Mouse (Mus musculus) embryonic facial prominence, embryonic 13.5 days (tissue): ENCODE results near the gene Plbd1. TPM values are rescaled to one million over a fixed set of nuclear protein-coding genes. Genes with fewer than 3 reads are reported as not detected.
A peak's percentile ranks its signal among the peaks of the same experiment; 100 is the strongest.

Experiments used
- ATAC-seq: fragments of 200-750 bp; cut with Nextera tagmentation; 2 replicates; pipeline ENCODE4 v1.8.0; 2017; ENCODE audit warnings: low read depth; ENCODE audit not compliant: insufficient number of reproducible peaks, insufficient read depth, low FRiP score, low TSS enrichment
- H3K27ac ChIP-seq: fragments of 300-500 bp; sonication (generic); 2 replicates; pipeline ENCODE4 v1.5.1; 2015; ENCODE audit warnings: moderate library complexity, mild to moderate bottlenecking, inconsistent platforms
- H3K27me3 ChIP-seq: fragments of 300-500 bp; sonication (generic); 2 replicates; pipeline ENCODE4 v1.6.1; 2015; ENCODE audit warnings: mild to moderate bottlenecking, inconsistent platforms
- H3K36me3 ChIP-seq: fragments of 300-500 bp; sonication (generic); 2 replicates; pipeline ENCODE4 v1.6.1; 2015; ENCODE audit warnings: mild to moderate bottlenecking, inconsistent platforms
- H3K4me1 ChIP-seq: fragments of 300-500 bp; sonication (generic); 2 replicates; pipeline ENCODE4 v1.6.1; 2015; ENCODE audit warnings: inconsistent platforms
- H3K4me2 ChIP-seq: fragments of 300-500 bp; sonication (generic); 2 replicates; pipeline ENCODE4 v1.6.1; 2015; ENCODE audit warnings: moderate library complexity, mild to moderate bottlenecking, inconsistent platforms
- H3K4me3 ChIP-seq: fragments of 300-500 bp; sonication (generic); 2 replicates; pipeline ENCODE4 v1.5.1; 2015; ENCODE audit warnings: mild to moderate bottlenecking, inconsistent platforms
- H3K9ac ChIP-seq: fragments of 300-500 bp; sonication (generic); 2 replicates; pipeline ENCODE4 v1.6.1; 2015; ENCODE audit warnings: mild to moderate bottlenecking, inconsistent platforms
- H3K9me3 ChIP-seq: fragments of 300-500 bp; sonication (generic); 2 replicates; pipeline ENCODE4 v1.6.1; 2016; ENCODE audit warnings: inconsistent platforms
- WGBS: fragments of 180-500 bp; shearing (Covaris S2); methylation state at CpG from one replicate; pipeline ENCODE4 v1.1.7; 2015; ENCODE audit warnings: mixed read lengths; 5-methylcytosine and 5-hydroxymethylcytosine counted together
- polyA plus RNA-seq: library from polyadenylated mRNA; unstranded; fragments of >200 nt; fragmentation: Nextera tagmentation; extraction: Ambion mirVana; gene quantifications from 2 replicates; pipeline ENCODE4 v1.2.1, GENCODE M21; 2015

Plbd1 gene
- polyA plus RNA-seq, 1 experiment from 2014 or later: 9.9 TPM

DNA sequence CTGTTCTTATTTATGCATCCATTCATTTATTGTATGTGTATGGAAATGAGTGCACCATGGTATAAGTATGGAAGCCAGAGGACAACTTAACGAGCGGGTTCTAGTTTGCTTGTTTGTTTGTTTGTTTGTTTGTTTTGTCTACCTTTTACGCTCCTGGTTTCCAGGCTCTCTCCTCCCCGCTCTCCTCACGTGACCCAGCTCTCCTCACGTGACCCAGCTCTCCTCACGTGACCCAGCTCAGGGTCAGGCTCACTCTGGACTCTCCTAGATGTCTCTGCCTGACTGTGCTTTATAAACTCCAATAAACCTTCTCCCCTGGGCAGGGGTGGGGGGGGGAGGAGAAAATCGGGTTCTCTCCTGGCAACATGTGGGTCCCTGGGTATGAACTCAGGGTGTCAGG lies 11.1 kb downstream of the Plbd1 start:
- WGBS: 85% methylated on average over 8 of the region's 8 CpGs
- H3K9ac ChIP-seq: no peak overlapping the region
- H3K4me3 ChIP-seq: no peak overlapping the region
- no peak overlapping the region for H3K27ac ChIP-seq
- no peak for ATAC-seq
- no peaks in the 10 kb centered on the region for H3K36me3 ChIP-seq
- H3K4me1 ChIP-seq: peaks cover 4% of the 10 kb centered on the region
- H3K9me3 ChIP-seq: no peaks in the 10 kb centered on the region
- H3K4me2 ChIP-seq: no peak overlapping the region
- H3K27me3 ChIP-seq: no peaks in the 10 kb centered on the region

DNA sequence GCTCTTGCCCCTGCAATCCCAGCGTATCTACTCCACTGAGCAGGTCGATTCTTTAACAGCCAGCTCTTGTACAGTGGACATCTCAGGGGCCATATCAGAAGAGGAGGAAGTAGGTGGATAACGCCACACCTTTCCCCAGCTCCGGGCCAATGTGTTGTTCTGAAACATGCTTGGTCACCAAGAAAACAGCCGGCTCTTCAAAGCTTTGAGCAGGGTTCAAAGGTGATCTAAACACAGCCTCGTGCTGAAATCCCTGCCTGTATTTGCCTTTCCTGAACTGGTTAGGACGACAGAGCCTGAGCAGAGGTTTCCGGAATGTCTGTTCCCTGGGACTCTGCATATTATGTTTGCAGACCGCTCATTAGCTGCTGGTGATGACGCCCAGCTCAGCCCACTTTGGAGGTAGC lies 14.3 kb downstream of the Plbd1 start:
- H3K27ac ChIP-seq: no peak overlapping the region
- no peak overlapping the region for H3K4me2 ChIP-seq
- peaks cover 4% of the 10 kb centered on the region; the same call in 1 of the 2 replicates for H3K9me3 ChIP-seq
- H3K4me3 ChIP-seq: no peak overlapping the region
- no peak overlapping the region for H3K9ac ChIP-seq
- H3K4me1 ChIP-seq: peaks cover 6% of the 10 kb centered on the region
- ATAC-seq: no peak
- 67% methylated on average over 10 of the region's 10 CpGs for WGBS
- no peaks in the 10 kb centered on the region for H3K27me3 ChIP-seq
- H3K36me3 ChIP-seq: peaks cover 3% of the 10 kb centered on the region; the same call in 1 of the 2 replicates

DNA sequence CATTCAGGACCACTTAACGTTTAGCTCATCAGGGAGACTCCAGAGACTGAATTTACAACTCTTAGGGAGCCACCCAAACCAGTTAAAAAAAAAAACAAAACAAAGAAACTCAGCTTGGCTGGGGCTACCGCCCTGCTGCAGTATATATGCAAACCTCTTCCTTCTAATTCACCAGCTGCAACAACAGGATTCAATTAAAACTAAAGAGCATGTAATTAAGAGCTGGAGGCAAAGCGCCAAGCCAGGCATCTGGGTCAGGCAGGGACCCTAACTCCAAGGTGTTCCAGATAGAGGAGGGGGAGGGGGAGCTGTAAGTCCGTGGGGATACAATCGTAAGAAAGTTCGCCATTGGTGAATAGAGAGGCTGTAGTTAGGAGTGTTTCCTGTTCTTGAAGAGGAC lies 15.5 kb downstream of the Plbd1 start:
- Histone ChIP-seq H3K4me3 (no peak overlapping the region), H3K27ac (no peak overlapping the region), H3K36me3 (peaks cover 3% of the 10 kb centered on the region; the same call in 1 of the 2 replicates), H3K9ac (no peak overlapping the region), H3K4me2 (peak overlapping the region; percentile 19), H3K27me3 (no peaks in the 10 kb centered on the region), H3K4me1 (peaks cover 6% of the 10 kb centered on the region), H3K9me3 (peaks cover 4% of the 10 kb centered on the region; the same call in 1 of the 2 replicates)
- no peak for ATAC-seq
- 21% methylated on average over 6 of the region's 6 CpGs for WGBS

DNA sequence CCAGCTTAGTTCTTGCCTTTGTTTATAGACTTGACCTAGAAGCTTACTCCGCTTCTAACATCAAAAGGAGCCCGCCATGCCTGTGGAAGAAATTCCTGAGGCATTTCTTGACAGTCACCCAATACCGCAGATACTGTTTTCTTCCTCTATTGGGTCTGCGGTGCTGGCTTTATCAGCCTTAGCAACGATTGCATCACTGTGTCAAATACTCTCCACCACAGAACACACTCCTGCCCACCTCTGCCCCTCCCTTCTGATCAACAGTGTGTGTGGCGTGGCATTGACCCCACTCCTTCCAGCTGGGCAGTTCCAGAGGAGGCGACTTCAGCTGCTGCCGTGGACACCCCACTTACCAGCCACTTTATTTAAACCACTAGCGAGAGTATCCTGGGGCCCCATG lies 16.0 kb downstream of the Plbd1 start:
- Histone ChIP-seq H3K36me3 (peaks cover 3% of the 10 kb centered on the region; the same call in 1 of the 2 replicates), H3K4me1 (peaks cover 6% of the 10 kb centered on the region), H3K9ac (no peak overlapping the region), H3K4me2 (peak overlapping the region; percentile 19), H3K9me3 (peaks cover 4% of the 10 kb centered on the region; the same call in 1 of the 2 replicates), H3K4me3 (no peak overlapping the region), H3K27ac (no peak overlapping the region), H3K27me3 (no peaks in the 10 kb centered on the region)
- no peak; the same call in 1 of the 2 replicates for ATAC-seq
- 45% methylated on average over 9 of the region's 9 CpGs for WGBS

DNA sequence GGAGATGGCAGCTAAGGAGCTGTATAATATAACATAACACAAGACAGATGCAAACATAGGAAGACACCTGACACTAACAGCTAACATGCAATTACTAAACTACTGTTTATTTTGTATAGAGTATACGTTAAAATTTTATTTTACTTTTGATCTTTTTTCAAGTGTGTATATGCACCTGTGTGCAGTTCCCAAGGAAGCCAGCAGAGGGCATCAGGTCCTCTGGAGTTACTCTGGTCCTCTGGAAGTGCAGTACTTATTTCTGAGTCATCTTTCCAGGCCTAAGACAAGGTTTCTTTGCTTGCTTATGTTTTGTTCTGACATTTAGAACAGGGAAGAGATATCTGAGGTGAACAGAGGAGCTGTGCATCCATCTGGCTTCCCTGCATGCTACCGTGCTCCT lies 17.6 kb downstream of the Plbd1 start:
- Histone ChIP-seq H3K27ac (no peak overlapping the region), H3K9ac (no peak overlapping the region), H3K4me3 (no peak overlapping the region), H3K9me3 (peaks cover 4% of the 10 kb centered on the region; the same call in 1 of the 2 replicates), H3K27me3 (no peaks in the 10 kb centered on the region), H3K4me1 (peaks cover 6% of the 10 kb centered on the region), H3K36me3 (peaks cover 3% of the 10 kb centered on the region; the same call in 1 of the 2 replicates), H3K4me2 (no peak overlapping the region)
- ATAC-seq: no peak
- WGBS: 94% methylated on average over 2 of the region's 2 CpGs

DNA sequence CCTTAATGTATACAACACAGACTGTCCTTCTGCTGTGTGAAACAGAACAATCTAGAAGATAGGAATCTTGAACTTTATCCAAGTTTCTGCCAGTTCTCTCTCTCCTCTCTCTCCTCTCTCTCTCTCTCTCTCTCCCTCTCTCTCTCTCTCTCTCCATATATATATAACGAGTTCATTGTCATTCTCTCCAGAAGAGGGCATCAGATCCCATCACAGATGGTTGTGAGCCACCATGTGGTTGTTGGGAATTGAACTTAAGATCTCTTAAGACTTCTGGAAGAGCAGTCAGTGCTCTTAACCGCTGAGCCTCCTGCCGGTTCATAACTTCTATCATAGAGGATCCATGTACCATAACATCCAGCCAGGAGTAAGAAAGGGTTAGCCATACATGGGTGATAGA lies 26.7 kb downstream of the Plbd1 start:
- Histone ChIP-seq H3K4me1 (no peaks in the 10 kb centered on the region), H3K4me3 (no peak overlapping the region), H3K27me3 (no peaks in the 10 kb centered on the region), H3K27ac (no peak overlapping the region), H3K36me3 (no peaks in the 10 kb centered on the region), H3K4me2 (no peak overlapping the region), H3K9me3 (no peaks in the 10 kb centered on the region), H3K9ac (no peak overlapping the region)
- no peak for ATAC-seq
- WGBS: 72% methylated on average over 3 of the region's 3 CpGs

DNA sequence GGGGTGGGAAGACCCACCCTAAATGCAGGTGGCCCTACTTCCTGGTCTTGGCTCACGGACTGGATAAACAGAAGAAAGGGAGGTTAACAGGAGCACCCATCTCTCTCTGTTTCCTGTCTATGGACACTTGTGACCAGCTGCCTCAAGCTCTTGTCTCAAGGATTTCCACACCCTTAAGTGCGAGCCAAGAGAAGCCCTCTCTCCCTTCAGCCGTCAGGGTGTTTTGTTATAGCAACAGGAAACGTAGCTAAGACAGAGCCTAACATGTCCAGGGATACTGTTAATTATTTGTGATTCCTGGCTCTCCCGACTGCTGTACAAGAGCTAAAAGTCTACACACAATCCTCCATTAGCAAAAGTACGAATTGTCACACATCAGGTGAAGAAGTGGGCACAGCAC lies 28.0 kb downstream of the Plbd1 start:
- Histone ChIP-seq H3K27ac (no peak overlapping the region), H3K27me3 (no peaks in the 10 kb centered on the region), H3K9ac (no peak overlapping the region), H3K36me3 (no peaks in the 10 kb centered on the region), H3K4me3 (no peak overlapping the region), H3K4me1 (no peaks in the 10 kb centered on the region), H3K9me3 (no peaks in the 10 kb centered on the region), H3K4me2 (no peak overlapping the region)
- ATAC-seq: no peak
- 77% methylated on average over 6 of the region's 6 CpGs for WGBS

DNA sequence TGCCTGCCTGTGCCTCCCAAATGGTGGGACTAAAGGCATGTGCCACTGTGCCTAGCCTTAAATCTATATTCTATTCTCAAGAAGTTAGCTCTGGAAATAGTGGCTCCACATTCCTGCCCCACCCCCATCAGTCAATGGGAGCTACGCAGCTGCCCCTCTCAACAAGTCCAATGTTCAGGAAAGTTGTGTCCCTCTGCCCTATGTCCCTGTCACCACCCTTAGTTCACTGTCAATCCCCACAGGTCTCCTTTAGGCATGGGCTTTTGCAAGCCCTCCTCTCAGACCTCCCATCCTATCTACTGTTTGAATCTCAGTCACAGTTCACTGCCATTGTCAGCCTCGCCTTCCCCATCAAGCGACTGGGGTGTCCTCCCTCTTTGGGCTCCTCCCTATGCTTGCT lies 28.6 kb downstream of the Plbd1 start:
- Histone ChIP-seq H3K9me3 (no peaks in the 10 kb centered on the region), H3K36me3 (no peaks in the 10 kb centered on the region), H3K4me1 (no peaks in the 10 kb centered on the region), H3K9ac (no peak overlapping the region), H3K27ac (no peak overlapping the region), H3K4me2 (no peak overlapping the region), H3K27me3 (no peaks in the 10 kb centered on the region), H3K4me3 (no peak overlapping the region)
- ATAC-seq: no peak
- WGBS: 91% methylated on average over 3 of the region's 3 CpGs

DNA sequence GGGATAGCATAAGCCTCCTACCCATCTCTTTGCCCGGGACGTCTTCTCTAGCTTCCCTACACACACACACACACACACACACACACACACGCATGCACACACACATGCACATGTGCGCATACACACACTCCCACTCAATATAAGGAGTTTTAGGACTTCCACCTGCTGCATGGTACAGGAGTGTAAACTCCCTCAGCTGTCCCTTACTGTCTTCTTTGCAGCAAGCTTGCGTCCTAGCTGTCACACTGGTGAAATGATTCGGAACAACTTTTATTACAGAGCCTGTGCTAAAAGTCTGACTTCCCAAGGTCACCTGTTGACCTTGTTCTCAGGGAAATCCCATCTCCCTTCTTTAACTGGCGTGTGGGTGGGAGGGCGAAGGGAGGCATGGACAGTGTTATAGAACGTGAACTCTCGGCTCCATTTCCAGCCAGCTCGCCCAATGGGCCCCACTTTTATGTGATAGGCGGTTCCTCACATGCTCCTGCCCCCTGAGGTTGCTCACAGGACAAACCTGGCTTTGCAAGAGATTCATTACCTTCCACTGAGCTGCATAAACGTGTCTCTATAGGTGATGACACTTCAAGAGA lies 29.7 kb downstream of the Plbd1 start:
- 88% methylated on average over 13 of the region's 13 CpGs for WGBS
- Histone ChIP-seq H3K9me3 (no peaks in the 10 kb centered on the region), H3K9ac (no peak overlapping the region), H3K4me3 (no peak overlapping the region), H3K4me2 (no peak overlapping the region), H3K36me3 (no peaks in the 10 kb centered on the region), H3K27me3 (no peaks in the 10 kb centered on the region), H3K27ac (no peak overlapping the region), H3K4me1 (no peaks in the 10 kb centered on the region)
- no peak for ATAC-seq

DNA sequence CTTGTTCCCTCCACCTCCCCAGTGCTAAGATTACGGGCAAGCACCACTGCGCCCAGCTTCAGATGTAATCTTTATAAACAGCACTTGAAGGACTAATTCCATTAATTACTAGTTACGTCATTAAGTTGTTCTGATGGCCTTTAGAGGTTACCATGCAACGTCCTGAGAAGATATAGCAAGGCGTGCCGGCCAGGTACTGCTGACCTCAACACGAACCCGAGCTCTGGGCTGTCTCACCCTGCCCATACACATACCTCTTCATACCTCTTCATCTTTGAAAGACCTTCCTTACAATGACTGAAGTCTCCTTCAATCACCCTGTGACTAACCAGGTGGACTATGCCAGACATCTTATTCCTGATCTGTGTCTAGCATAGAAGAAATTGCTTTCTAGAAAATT lies 30.2 kb downstream of the Plbd1 start:
- WGBS: 84% methylated on average over 8 of the region's 8 CpGs
- H3K27ac ChIP-seq: no peak overlapping the region
- no peaks in the 10 kb centered on the region for H3K9me3 ChIP-seq
- no peaks in the 10 kb centered on the region for H3K4me1 ChIP-seq
- H3K36me3 ChIP-seq: no peaks in the 10 kb centered on the region
- no peak for ATAC-seq
- no peak overlapping the region for H3K9ac ChIP-seq
- no peak overlapping the region for H3K4me3 ChIP-seq
- H3K4me2 ChIP-seq: no peak overlapping the region
- H3K27me3 ChIP-seq: no peaks in the 10 kb centered on the region

DNA sequence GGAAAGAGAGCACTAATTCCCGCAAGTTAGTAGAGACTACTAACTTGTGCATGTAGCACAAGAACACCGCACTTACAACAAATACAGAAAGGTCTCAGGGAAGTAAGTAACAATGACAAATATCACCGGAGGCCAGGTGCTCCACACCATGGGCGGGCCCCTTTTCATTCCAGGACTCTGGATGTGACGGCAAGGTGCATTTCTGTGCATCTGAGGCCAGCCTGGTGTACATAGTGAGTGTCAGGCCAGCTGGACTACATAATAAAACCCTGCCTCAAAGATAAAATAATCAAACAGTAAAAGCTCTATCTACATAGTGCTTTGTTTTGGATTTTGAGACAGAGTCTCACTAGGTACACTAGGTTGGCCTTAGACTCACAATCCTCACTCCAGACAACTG lies 32.1 kb downstream of the Plbd1 start:
- Histone ChIP-seq H3K9ac (no peak overlapping the region), H3K9me3 (no peaks in the 10 kb centered on the region), H3K27ac (no peak overlapping the region), H3K4me3 (no peak overlapping the region), H3K36me3 (no peaks in the 10 kb centered on the region), H3K27me3 (no peaks in the 10 kb centered on the region), H3K4me2 (no peak overlapping the region), H3K4me1 (no peaks in the 10 kb centered on the region)
- no peak for ATAC-seq
- 88% methylated on average over 5 of the region's 5 CpGs for WGBS

DNA sequence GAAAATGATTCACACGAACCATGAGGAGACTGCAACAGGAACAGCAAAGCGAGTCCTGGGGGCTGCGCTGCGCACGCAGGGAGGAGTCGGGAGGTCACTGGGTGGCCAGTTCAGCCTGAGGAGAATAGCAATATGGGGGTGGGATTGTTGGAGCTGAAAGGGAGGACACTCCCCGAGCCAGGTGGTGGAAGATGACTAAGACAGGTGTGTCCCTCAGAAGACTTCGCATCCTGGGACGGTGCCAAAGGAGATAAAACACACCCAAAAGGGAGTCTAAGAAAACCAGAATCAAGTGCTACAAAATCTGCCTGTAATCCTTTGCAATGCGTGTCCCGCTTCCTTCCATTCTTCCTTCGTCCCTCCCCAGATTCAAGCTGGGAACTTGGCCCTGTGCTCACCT lies 36.3 kb downstream of the Plbd1 start:
- H3K27me3 ChIP-seq: no peaks in the 10 kb centered on the region
- H3K27ac ChIP-seq: no peak overlapping the region
- no peaks in the 10 kb centered on the region for H3K36me3 ChIP-seq
- no peaks in the 10 kb centered on the region for H3K9me3 ChIP-seq
- no peak overlapping the region for H3K4me3 ChIP-seq
- no peak overlapping the region for H3K9ac ChIP-seq
- no peaks in the 10 kb centered on the region for H3K4me1 ChIP-seq
- ATAC-seq: no peak
- no peak overlapping the region for H3K4me2 ChIP-seq
- 80% methylated on average over 12 of the region's 12 CpGs for WGBS
